Mouse (Mus musculus) lung, adult 2 months (tissue): ENCODE data around the gene Iqcf3.
A peak's percentile ranks its signal among the peaks of the same experiment; 100 is the strongest.

Source experiments
- CTCF ChIP-seq: fragments of 200-500 bp; IDR thresholded peaks from 2 replicates; pipeline ENCODE4 v1.5.1; 2011; ENCODE audit warnings: mild to moderate bottlenecking, low read length, control low read depth; ENCODE audit not compliant: insufficient read depth
- POLR2A ChIP-seq: fragments of 200-500 bp; IDR thresholded peaks from 2 replicates; pipeline ENCODE4 v1.6.1; 2011; ENCODE audit warnings: low read depth, mild to moderate bottlenecking, control low read depth, low read length, borderline replicate concordance; ENCODE audit errors: extremely low read depth

DNA sequence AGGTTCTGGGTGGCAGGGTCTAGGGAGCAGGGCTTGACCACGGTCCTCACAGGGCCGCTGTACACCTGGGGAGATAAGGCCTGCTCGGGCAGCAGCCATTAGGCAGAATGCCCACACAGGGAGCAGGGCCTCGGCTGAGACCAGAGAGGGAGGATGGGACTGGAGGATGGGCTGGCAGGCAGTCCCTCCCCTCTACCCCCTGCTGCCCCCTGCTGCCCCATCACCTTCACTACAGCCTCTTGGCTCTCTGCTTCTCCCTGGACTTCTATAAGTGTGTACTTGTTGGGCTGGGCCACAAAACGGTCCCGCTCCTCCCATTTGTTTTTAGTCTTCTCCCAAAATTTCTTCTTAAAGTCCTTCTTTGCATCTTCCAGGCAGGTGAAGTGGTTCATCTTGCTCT is 87.0 kb downstream of the Iqcf3 start:
- TF ChIP-seq POLR2A = no peak
- TF ChIP-seq CTCF = peak; percentile 48
